Mouse (Mus musculus) lung, adult 2 months (tissue): ENCODE results near the gene Traf7.

ENCODE experiments used
- CTCF ChIP-seq: fragments of 200-500 bp; IDR thresholded peaks from 2 replicates; pipeline ENCODE4 v1.5.1; 2011; ENCODE audit warnings: mild to moderate bottlenecking, low read length, control low read depth; ENCODE audit not compliant: insufficient read depth
- POLR2A ChIP-seq: fragments of 200-500 bp; IDR thresholded peaks from 2 replicates; pipeline ENCODE4 v1.6.1; 2011; ENCODE audit warnings: low read depth, mild to moderate bottlenecking, control low read depth, low read length, borderline replicate concordance; ENCODE audit errors: extremely low read depth

- TF ChIP-seq POLR2A (no peak), CTCF (no peak)
These were observed 801 bp upstream of the Traf7 start for GRCm38 (mm10) chr17:24528560-24528918.
